Mouse (Mus musculus) limb, embryonic 14.5 days (tissue): ENCODE results near the gene Parp3. TPM values are rescaled to one million over a fixed set of nuclear protein-coding genes. Genes with fewer than 3 reads are reported as not detected.

Experiments
- ATAC-seq: fragments of 200-750 bp; cut with Nextera tagmentation; 2 replicates; pipeline ENCODE4 v1.8.0; 2017; ENCODE audit warnings: low read depth, moderate number of reproducible peaks, moderate TSS enrichment; ENCODE audit not compliant: low FRiP score
- DNase-seq: peaks from one replicate; pipeline ENCODE4 v3.0.0-alpha.2; 2015; ENCODE audit warnings: low spot score
- H3K27ac ChIP-seq: fragments of 300-500 bp; sonication (generic); replicated peaks from 2 replicates; pipeline ENCODE4 v1.5.1; 2014; ENCODE audit warnings: low read depth, mild to moderate bottlenecking, low read length, moderate library complexity, mixed read lengths
- H3K27me3 ChIP-seq: fragments of 300-500 bp; sonication (generic); 2 replicates; pipeline ENCODE4 v1.6.1; 2014; ENCODE audit warnings: low read length, mixed read lengths; ENCODE audit not compliant: control insufficient read depth, insufficient read depth
- H3K36me3 ChIP-seq: fragments of 300-500 bp; sonication (generic); 2 replicates; pipeline ENCODE4 v1.6.1; 2014; ENCODE audit warnings: mild to moderate bottlenecking, low read length, moderate library complexity, mixed read lengths; ENCODE audit not compliant: control insufficient read depth, insufficient read depth
- H3K4me1 ChIP-seq: fragments of 300-500 bp; sonication (generic); 2 replicates; pipeline ENCODE4 v1.6.1; 2014; ENCODE audit warnings: antibody characterized with exemption, low read length, mixed read lengths; ENCODE audit not compliant: control insufficient read depth, insufficient read depth
- H3K4me2 ChIP-seq: fragments of 300-500 bp; sonication (generic); replicated peaks from 2 replicates; pipeline ENCODE4 v1.6.1; 2014; ENCODE audit warnings: low read depth, mild to moderate bottlenecking, low read length, moderate library complexity; ENCODE audit not compliant: severe bottlenecking
- H3K4me3 ChIP-seq: fragments of 300-500 bp; sonication (generic); replicated peaks from 2 replicates; pipeline ENCODE4 v1.5.1; 2014; ENCODE audit warnings: low read length
- H3K9ac ChIP-seq: fragments of 300-500 bp; sonication (generic); 2 replicates; pipeline ENCODE4 v1.6.1; 2014; ENCODE audit warnings: mild to moderate bottlenecking, low read depth, low read length, moderate library complexity; ENCODE audit not compliant: severe bottlenecking
- H3K9me3 ChIP-seq: fragments of 300-500 bp; sonication (generic); 2 replicates; pipeline ENCODE4 v1.6.1; 2016; ENCODE audit warnings: low read length; ENCODE audit not compliant: control insufficient read depth
- POLR2A ChIP-seq: fragments of 200-500 bp; IDR thresholded peaks from 2 replicates; pipeline ENCODE4 v1.8.0; 2012; ENCODE audit warnings: inconsistent platforms, mild to moderate bottlenecking, moderate library complexity, borderline replicate concordance; ENCODE audit not compliant: insufficient read depth, insufficient read length; ENCODE audit errors: extremely low read depth
- WGBS: fragments of 180-500 bp; shearing (Covaris S2); extraction: QIAGEN DNeasy Blood & Tissue Kit; methylation state at CpG from one replicate; pipeline ENCODE4 v1.1.7; 2014; 5-methylcytosine and 5-hydroxymethylcytosine counted together
- polyA plus RNA-seq, 2 experiments: library from polyadenylated mRNA; depleted of rRNA in 1 of 2; stranded (reverse) in 1 of 2; unstranded in 1 of 2; fragments of >200 nt; fragmentation: Nextera tagmentation in 1 of 2; extraction: Ambion mirVana in 1 of 2; gene quantifications; 2 replicates each; pipeline versions ENCODE4 v1.2.1 to v1.2.3; 2012 to 2014

The Parp3 gene
- polyA plus RNA-seq, 2 experiments, result 4.3 to 9.0 TPM

- Histone ChIP-seq H3K9me3 (no peaks in the 10 kb centered on the region), H3K9ac (no peak overlapping the region), H3K4me2 (no peak overlapping the region), H3K27me3 (no peaks in the 10 kb centered on the region), H3K36me3 (peaks cover 5% of the 10 kb centered on the region; the same call in 1 of the 2 replicates), H3K27ac (no peak overlapping the region), H3K4me3 (no peak overlapping the region), H3K4me1 (peaks cover 9% of the 10 kb centered on the region)
- ATAC-seq, result no peak
- WGBS, result 78% methylated on average over 5 of the region's 5 CpGs
- TF ChIP-seq POLR2A, result no peak
- no peak for DNase-seq
Observed at GRCm38 (mm10) chr9:106442680-106443079, 34.1 kb downstream of the Parp3 start.

- WGBS, result 86% methylated on average over 9 of the region's 9 CpGs
- ATAC-seq (no peak), DNase-seq (no peak)
- peaks cover 38% of the 10 kb centered on the region for H3K36me3 ChIP-seq
- H3K4me3 ChIP-seq, result no peak overlapping the region
- no peaks in the 10 kb centered on the region for H3K9me3 ChIP-seq
- H3K9ac ChIP-seq, result 0 out of 2 replicates have a peak overlapping the region, but pooled peaks have one; percentile 3
- TF ChIP-seq POLR2A, result no peak
- H3K4me2 ChIP-seq, result no peak overlapping the region
- no peaks in the 10 kb centered on the region for H3K27me3 ChIP-seq
- H3K27ac ChIP-seq, result no peak overlapping the region
- H3K4me1 ChIP-seq, result peaks cover 12% of the 10 kb centered on the region
Observed at GRCm38 (mm10) chr9:106436566-106436965, 40.2 kb downstream of the Parp3 start.

GRCm38 (mm10) chr9:106433389-106433788 lies 43.4 kb downstream of the Parp3 start:
- 62% methylated on average over 6 of the region's 7 CpGs for WGBS
- Histone ChIP-seq H3K36me3 (peaks cover 44% of the 10 kb centered on the region), H3K27ac (no peak overlapping the region)

GRCm38 (mm10) chr9:106430015-106430264 lies 46.8 kb downstream of the Parp3 start:
- H3K36me3 ChIP-seq, result peaks cover 42% of the 10 kb centered on the region
- WGBS, result 1% methylated on average over 4 of the region's 4 CpGs

More at GRCm38 (mm10) chr9:106433389-106433788, 43.4 kb downstream of the Parp3 start:
- H3K4me3 ChIP-seq, result no peak overlapping the region
- no peak overlapping the region for H3K9ac ChIP-seq
- ATAC-seq, result no peak
- no peak for DNase-seq
- TF ChIP-seq POLR2A, result no peak
- H3K9me3 ChIP-seq, result no peaks in the 10 kb centered on the region
- H3K4me2 ChIP-seq, result no peak overlapping the region
- peaks cover 15% of the 10 kb centered on the region for H3K4me1 ChIP-seq
- no peaks in the 10 kb centered on the region for H3K27me3 ChIP-seq

GRCm38 (mm10) chr9:106429221-106430014 lies 47.3 kb downstream of the Parp3 start, which contains the start of gene Rpl29:
Gene Rpl29 (plus strand): TSS chr9:106429454.
- WGBS, result under 1% methylated on average over 55 of the region's 55 CpGs
- peak; percentile 50; the same call in 1 of the 2 replicates for TF ChIP-seq POLR2A
- peaks cover 39% of the 10 kb centered on the region for H3K36me3 ChIP-seq
- H3K4me3 ChIP-seq, result peak within 1 kb of the TSS; percentile 91
- ATAC-seq (peak; percentile 94), DNase-seq (peak; percentile 100)
- H3K27me3 ChIP-seq, result no peaks in the 10 kb centered on the region
- peak within 1 kb of the TSS; percentile 88 for H3K4me2 ChIP-seq
- H3K9ac ChIP-seq, result peak within 1 kb of the TSS; percentile 96
- peaks cover 8% of the 10 kb centered on the region; the same call in 1 of the 2 replicates for H3K4me1 ChIP-seq
- peak within 1 kb of the TSS; percentile 97 for H3K27ac ChIP-seq
- no peaks in the 10 kb centered on the region for H3K9me3 ChIP-seq

More at GRCm38 (mm10) chr9:106430015-106430264, 46.8 kb downstream of the Parp3 start:
- Histone ChIP-seq H3K9me3 (no peaks in the 10 kb centered on the region), H3K9ac (peak overlapping the region; percentile 96), H3K4me2 (peak overlapping the region; percentile 88), H3K27me3 (no peaks in the 10 kb centered on the region), H3K27ac (peak overlapping the region; percentile 97), H3K4me1 (peaks cover 8% of the 10 kb centered on the region; the same call in 1 of the 2 replicates), H3K4me3 (peak overlapping the region; percentile 91)
- DNase-seq (no peak), ATAC-seq (no peak)
- no peak for TF ChIP-seq POLR2A
